Mouse (Mus musculus) liver, embryonic 15.5 days (tissue): ENCODE data around the gene Sept9. TPM values are rescaled to one million over a fixed set of nuclear protein-coding genes. Genes with fewer than 3 reads are reported as not detected.

Experiments
- ATAC-seq: fragments of 200-750 bp; cut with Nextera tagmentation; 2 replicates; pipeline ENCODE4 v1.8.0; 2017; ENCODE audit warnings: moderate number of reproducible peaks, mild to moderate bottlenecking, moderate library complexity; ENCODE audit not compliant: insufficient read depth
- H3K27ac ChIP-seq: fragments of 300-500 bp; sonication (generic); replicated peaks from 2 replicates; pipeline ENCODE4 v1.5.1; 2015; ENCODE audit warnings: mild to moderate bottlenecking, inconsistent platforms
- H3K27me3 ChIP-seq: fragments of 300-500 bp; sonication (generic); 2 replicates; pipeline ENCODE4 v1.6.1; 2015; ENCODE audit warnings: mild to moderate bottlenecking, inconsistent platforms
- H3K36me3 ChIP-seq: fragments of 300-500 bp; sonication (generic); replicated peaks from 2 replicates; pipeline ENCODE4 v1.6.1; 2015; ENCODE audit warnings: moderate library complexity, mild to moderate bottlenecking, inconsistent platforms
- H3K4me1 ChIP-seq: fragments of 300-500 bp; sonication (generic); replicated peaks from 2 replicates; pipeline ENCODE4 v1.6.1; 2015; ENCODE audit warnings: inconsistent platforms
- H3K4me2 ChIP-seq: fragments of 300-500 bp; sonication (generic); 2 replicates; pipeline ENCODE4 v1.6.1; 2015; ENCODE audit warnings: moderate library complexity, mild to moderate bottlenecking, inconsistent platforms
- H3K4me3 ChIP-seq: fragments of 300-500 bp; sonication (generic); replicated peaks from 2 replicates; pipeline ENCODE4 v1.5.1; 2015; ENCODE audit warnings: mild to moderate bottlenecking, inconsistent platforms
- H3K9ac ChIP-seq: fragments of 300-500 bp; sonication (generic); 2 replicates; pipeline ENCODE4 v1.6.1; 2015; ENCODE audit warnings: moderate library complexity, mild to moderate bottlenecking, inconsistent platforms
- H3K9me3 ChIP-seq: fragments of 300-500 bp; sonication (generic); replicated peaks from 2 replicates; pipeline ENCODE4 v1.6.1; 2016; ENCODE audit warnings: inconsistent platforms
- WGBS: fragments of 180-500 bp; shearing (Covaris S2); methylation state at CpG from one replicate; pipeline ENCODE4 v1.1.7; 2015; ENCODE audit warnings: mixed read lengths; ENCODE audit not compliant: insufficient replicate concordance; 5-methylcytosine and 5-hydroxymethylcytosine counted together
- polyA plus RNA-seq: library from polyadenylated mRNA; unstranded; fragments of >200 nt; fragmentation: Nextera tagmentation; extraction: Ambion mirVana; gene quantifications from 2 replicates; pipeline ENCODE4 v1.2.1, GENCODE M21; 2015

The Sept9 gene
- polyA plus RNA-seq, 1 experiment from 2014 or later = 41.0 TPM

DNA sequence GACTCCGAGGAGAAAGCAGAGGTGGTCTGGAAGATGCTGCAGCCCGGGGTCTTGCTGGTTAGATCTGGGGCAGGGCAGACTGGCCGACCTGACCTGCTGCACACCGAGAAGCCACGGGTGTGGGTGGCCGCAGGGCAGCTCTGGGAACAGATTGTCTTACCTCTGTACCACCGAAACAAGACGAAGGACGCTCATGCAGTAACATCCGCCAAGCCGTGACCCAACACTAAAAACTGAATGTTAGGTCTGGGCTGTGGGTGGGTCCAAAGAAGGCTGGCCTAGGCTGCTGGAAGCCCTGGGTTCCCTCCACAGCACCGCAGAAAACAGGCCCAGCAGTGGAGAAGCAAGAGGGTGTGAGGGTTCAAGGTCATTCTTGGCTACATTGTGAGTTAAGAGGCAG, 38.7 kb upstream of the Sept9 start:
- H3K36me3 ChIP-seq = peaks cover 18% of the 10 kb centered on the region
- ATAC-seq = no peak
- no peak overlapping the region for H3K4me3 ChIP-seq
- no peaks in the 10 kb centered on the region for H3K9me3 ChIP-seq
- H3K27me3 ChIP-seq = 0 out of 2 replicates have a peak, but pooled peaks cover 4% of the 10 kb centered on the region
- no peak overlapping the region for H3K9ac ChIP-seq
- H3K4me1 ChIP-seq = no peaks in the 10 kb centered on the region; the same call in 1 of the 2 replicates
- no peak overlapping the region for H3K4me2 ChIP-seq
- 81% methylated on average over 12 of the region's 12 CpGs for WGBS
- no peak overlapping the region for H3K27ac ChIP-seq

DNA sequence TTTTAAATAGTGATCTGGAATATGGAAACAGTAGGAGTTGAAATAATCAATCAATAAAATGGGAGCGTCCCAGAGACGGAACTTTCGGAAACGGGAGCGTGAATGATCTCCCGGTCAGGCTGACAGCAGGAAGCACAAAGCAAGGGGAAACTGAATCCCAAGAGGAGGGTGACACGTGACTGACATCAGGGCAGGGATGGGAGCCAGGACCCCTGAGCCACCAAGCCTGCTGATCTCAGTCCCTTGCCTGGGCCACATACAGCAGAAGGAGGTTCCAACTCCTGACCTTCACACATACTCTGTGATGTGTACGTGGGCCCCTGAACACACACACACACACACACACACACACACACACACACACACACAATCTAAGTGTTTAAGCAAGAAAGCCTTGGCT, 37.9 kb upstream of the Sept9 start:
- Histone ChIP-seq H3K9ac (no peak overlapping the region), H3K4me1 (no peaks in the 10 kb centered on the region), H3K36me3 (peaks cover 12% of the 10 kb centered on the region), H3K4me2 (no peak overlapping the region), H3K27me3 (0 out of 2 replicates have a peak, but pooled peaks cover 4% of the 10 kb centered on the region), H3K4me3 (no peak overlapping the region), H3K9me3 (no peaks in the 10 kb centered on the region), H3K27ac (no peak overlapping the region)
- ATAC-seq = no peak
- 78% methylated on average over 8 of the region's 8 CpGs for WGBS

DNA sequence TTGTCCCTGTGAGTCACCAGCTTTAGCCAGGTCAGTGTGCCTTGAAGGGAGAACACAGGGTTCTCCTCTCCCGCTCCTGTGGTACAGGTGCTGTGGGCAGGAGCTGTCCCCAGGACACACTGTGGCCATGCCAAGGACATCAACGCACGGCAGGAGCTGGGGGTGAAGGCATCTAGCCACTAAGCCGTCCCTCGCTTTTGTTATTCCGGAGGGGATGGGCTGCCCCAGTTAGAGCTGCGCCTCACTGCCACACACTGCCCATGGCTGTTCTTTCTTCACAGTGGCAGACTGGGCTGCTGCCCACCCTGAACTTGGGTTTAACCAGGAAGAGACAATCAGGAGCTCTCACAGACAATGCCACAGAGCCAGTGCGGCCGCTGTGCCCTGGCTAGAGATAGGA, 36.4 kb upstream of the Sept9 start:
- Histone ChIP-seq H3K4me1 (no peaks in the 10 kb centered on the region), H3K9me3 (no peaks in the 10 kb centered on the region)
- ATAC-seq = no peak

DNA sequence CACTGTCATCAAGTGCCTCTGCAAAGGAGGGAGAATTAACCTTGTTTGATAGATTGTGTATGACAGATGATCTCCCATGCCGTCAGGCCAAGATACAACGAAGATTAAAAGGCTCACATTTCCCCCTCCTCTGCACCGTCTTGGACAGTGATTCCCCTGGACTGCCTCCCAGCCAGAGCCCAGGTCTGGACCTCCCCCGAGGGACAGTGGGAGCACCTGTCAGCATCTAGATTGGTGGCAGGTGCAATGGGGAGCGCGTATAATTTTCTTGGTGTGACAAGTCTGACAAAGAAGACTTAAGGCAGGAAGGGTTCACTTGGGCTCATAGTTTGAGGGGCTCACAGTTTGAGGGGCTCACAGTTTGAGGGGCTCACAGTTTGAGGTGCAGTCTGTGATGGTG, 35.7 kb upstream of the Sept9 start:
- no peak overlapping the region for H3K9ac ChIP-seq
- no peaks in the 10 kb centered on the region for H3K4me1 ChIP-seq
- no peaks in the 10 kb centered on the region for H3K9me3 ChIP-seq
- H3K36me3 ChIP-seq = 0 out of 2 replicates have a peak, but pooled peaks cover 1% of the 10 kb centered on the region
- H3K27ac ChIP-seq = no peak overlapping the region
- no peak for ATAC-seq
- H3K4me2 ChIP-seq = no peak overlapping the region
- 73% methylated on average over 6 of the region's 6 CpGs for WGBS
- 0 out of 2 replicates have a peak, but pooled peaks cover 4% of the 10 kb centered on the region for H3K27me3 ChIP-seq
- H3K4me3 ChIP-seq = no peak overlapping the region

More for the DNA sequence above, 36.4 kb upstream of the Sept9 start:
- Histone ChIP-seq H3K9ac (no peak overlapping the region), H3K4me3 (no peak overlapping the region), H3K27ac (no peak overlapping the region), H3K36me3 (0 out of 2 replicates have a peak, but pooled peaks cover 4% of the 10 kb centered on the region), H3K27me3 (0 out of 2 replicates have a peak, but pooled peaks cover 4% of the 10 kb centered on the region), H3K4me2 (no peak overlapping the region)
- WGBS = 73% methylated on average over 9 of the region's 9 CpGs

DNA sequence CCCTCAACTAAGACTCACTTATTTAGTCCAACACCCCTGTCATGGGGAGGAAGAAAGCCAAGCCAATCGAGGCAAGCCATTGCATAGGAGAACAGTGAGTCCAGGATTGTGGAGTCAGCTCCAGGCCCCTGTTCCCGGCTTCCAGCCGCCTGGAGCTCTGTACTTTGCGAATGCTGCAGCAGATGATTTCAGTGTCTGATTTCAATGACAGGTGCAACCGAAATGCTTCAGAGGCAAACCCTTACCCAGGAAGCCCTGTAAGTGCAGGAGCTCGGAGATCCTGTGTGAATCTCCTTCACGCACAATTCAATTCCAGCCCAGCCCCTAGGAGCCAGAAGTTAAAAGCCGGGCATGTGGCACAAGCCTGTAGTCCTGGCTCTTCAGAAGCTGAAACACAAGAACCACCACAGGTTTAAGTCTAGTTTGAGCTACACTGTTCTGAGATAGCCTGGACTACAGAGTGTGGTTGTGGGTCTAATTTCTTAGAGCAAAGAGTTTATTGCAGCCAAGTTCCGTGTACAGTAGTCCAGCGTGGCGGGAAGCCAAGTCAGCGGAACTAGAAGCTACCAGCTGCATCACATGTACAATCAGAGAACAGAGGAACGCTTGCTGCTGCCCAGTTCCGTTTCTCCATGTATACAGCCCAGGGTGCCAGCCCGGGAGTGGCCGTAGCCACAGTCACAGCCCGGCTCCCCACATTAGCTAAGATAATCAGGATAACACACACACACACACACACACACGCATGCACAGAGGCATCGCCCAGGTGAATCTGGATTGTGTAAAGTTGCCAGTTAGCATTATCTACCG, 31.0 kb upstream of the Sept9 start:
- no peak overlapping the region for H3K4me3 ChIP-seq
- no peak for ATAC-seq
- H3K4me1 ChIP-seq = no peaks in the 10 kb centered on the region
- H3K4me2 ChIP-seq = no peak overlapping the region
- 65% methylated on average over 20 of the region's 20 CpGs for WGBS
- H3K9ac ChIP-seq = no peak overlapping the region
- H3K27ac ChIP-seq = no peak overlapping the region
- H3K27me3 ChIP-seq = no peaks in the 10 kb centered on the region
- no peaks in the 10 kb centered on the region for H3K36me3 ChIP-seq
- H3K9me3 ChIP-seq = no peaks in the 10 kb centered on the region

DNA sequence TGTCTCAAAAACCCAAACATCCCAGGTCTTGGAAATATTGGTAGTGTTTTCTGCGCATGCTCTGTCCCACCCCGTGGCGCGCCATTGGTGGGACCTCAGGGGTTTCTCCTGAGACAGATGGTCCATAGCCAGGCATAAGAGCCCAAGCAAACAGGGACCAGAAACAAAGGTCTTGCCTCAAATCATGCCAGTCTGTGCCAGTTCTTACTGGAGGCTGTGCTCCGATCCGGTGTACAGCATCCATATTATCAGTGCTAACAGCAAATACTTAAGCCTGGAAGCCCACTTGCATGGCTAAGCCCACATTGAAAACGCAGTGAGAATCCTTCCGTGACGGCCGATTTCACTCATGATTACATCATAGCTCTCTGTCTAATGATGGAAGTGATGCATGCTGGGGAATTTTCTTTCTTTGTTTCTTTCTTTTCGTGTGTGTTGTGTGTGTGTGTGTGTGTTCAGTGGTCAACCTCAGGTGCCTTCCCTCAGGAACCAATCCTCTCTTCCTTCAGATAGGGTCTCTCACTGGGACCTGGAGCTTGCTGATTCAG, 30.3 kb upstream of the Sept9 start:
- H3K27ac ChIP-seq = no peak overlapping the region
- no peaks in the 10 kb centered on the region for H3K4me1 ChIP-seq
- H3K4me2 ChIP-seq = no peak overlapping the region
- no peaks in the 10 kb centered on the region for H3K27me3 ChIP-seq
- no peak overlapping the region for H3K9ac ChIP-seq
- H3K9me3 ChIP-seq = no peaks in the 10 kb centered on the region
- H3K36me3 ChIP-seq = no peaks in the 10 kb centered on the region
- 80% methylated on average over 11 of the region's 11 CpGs for WGBS
- H3K4me3 ChIP-seq = no peak overlapping the region
- ATAC-seq = no peak

DNA sequence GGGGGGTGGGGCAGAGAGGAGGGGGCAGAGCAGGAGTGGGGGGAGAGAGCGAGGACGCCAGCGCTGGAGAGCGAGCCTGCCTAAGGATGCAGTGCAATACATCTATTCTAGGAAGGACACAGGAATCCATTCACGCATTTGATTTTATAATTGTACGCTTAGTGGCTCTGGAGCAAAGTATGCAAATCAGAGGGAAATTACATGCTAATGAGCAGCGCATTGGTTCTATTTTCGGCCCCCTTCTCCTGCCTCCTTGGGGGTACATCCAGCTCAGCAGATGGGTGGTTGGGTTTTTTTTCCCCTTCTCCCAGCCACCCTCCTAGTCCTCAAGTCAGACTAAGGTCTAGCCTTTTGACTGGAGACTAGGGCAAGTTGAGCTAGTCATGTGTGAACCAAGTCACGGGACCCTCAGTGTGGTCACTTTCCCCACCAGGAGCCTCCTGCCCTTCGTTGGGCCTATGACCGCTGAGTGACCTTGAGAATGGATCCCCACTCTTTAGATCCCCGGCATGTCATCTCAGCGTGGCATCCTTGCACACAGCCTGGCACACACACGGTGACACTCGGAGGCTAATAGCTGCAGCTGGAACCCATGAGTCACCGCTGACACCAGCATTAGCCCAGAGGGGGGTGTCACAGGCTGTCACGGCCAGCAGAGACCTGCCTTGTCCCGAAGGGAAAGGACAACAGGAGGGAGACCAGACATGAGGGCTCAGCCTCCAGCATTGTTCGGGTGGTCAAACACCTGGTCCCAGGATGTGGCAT, 29.5 kb upstream of the Sept9 start:
- 83% methylated on average over 19 of the region's 19 CpGs for WGBS

DNA sequence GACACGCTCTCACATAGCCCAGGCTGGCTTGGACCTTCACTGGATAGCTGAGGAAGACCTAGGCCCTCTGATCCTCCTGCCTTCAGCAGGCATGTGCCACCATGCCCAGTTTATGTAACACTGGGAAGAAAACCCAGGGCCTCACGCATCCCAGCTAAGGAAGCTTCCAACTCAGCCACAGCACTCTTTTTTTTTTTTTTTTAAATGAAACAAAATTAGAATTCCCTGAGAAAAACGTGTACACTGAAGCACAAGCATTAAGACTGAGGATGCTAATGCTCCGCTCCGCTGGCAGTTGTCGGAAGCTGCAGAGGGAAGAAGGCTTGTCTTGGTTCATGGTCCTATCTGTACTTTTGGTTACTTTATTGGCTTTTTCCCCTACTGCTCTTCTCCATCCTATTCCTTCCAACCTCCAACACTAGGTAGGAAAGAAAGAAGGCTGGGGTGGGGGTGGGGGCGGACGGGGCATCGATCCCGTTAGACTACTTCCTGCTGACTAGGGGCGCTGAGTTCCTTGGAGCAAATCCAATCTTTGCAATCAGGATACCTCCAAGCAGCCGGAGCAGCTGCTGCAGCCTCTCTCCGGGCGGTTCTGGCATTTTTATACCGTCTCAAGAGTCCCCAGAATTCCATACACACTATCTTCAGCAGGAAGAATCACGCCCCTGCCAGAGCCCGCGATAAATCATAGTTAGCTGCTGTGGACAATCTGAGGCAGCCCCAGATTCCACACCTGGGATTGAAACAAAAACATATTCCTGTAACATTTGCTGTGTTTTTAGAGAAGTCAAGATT, 25.2 kb upstream of the Sept9 start:
- Histone ChIP-seq H3K4me1 (peaks cover 7% of the 10 kb centered on the region), H3K27ac (no peak overlapping the region), H3K27me3 (no peaks in the 10 kb centered on the region), H3K9me3 (no peaks in the 10 kb centered on the region), H3K9ac (no peak overlapping the region), H3K4me3 (no peak overlapping the region; the same call in 1 of the 2 replicates), H3K36me3 (no peaks in the 10 kb centered on the region), H3K4me2 (peak overlapping the region; percentile 35; the same call in 1 of the 2 replicates)
- ATAC-seq = no peak
- 47% methylated on average over 18 of the region's 18 CpGs for WGBS

More for the DNA sequence above, 29.5 kb upstream of the Sept9 start:
- Histone ChIP-seq H3K36me3 (no peaks in the 10 kb centered on the region), H3K9me3 (no peaks in the 10 kb centered on the region), H3K4me3 (no peak overlapping the region), H3K9ac (no peak overlapping the region), H3K27ac (no peak overlapping the region), H3K4me1 (peaks cover 2% of the 10 kb centered on the region; the same call in 1 of the 2 replicates), H3K27me3 (no peaks in the 10 kb centered on the region), H3K4me2 (no peak overlapping the region)
- ATAC-seq = no peak

DNA sequence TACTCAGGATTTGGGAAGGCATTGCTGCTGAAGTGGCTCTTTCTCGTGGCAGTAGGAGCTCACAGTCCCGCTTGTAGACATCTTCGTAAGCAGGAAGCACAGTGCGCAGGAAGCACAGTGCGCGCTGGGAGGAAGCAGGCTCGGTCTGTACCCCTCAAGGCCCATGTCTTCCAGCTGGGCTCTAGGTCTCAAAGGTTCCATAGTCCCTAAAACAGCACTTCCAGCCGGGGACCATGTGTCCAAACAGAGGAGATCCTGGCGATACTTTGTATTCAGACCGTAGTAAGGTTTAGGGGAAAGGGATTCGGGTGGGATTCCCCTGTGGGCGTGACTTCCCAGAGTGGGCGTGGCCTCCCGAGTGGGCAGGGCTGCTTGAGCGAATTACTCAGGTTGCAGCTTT, 24.5 kb upstream of the Sept9 start:
- Histone ChIP-seq H3K36me3 (no peaks in the 10 kb centered on the region), H3K27ac (no peak overlapping the region), H3K4me1 (peaks cover 7% of the 10 kb centered on the region), H3K9ac (no peak overlapping the region), H3K4me2 (peak overlapping the region; percentile 35), H3K27me3 (no peaks in the 10 kb centered on the region), H3K9me3 (no peaks in the 10 kb centered on the region), H3K4me3 (peak overlapping the region; percentile 15; the same call in 1 of the 2 replicates)
- WGBS = 21% methylated on average over 15 of the region's 15 CpGs
- no peak for ATAC-seq

DNA sequence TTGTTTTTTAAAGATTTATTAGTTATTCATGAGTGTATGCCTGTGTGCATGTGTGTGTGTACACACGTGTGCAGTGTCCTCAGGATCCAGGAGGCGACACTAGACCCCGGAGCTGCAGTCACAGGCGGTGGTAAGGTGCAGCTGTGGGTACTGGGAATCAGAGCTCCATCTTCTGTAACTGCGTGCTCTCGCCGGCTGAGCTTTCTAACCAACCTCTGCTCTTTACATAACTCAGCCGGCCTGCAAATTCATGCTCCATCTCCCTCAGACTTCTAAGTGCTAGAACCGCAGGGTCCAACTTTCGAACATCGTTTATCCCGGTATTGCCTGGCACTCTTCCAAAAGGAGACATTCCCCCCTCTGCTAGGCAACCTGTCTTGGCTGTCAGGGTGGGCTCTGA, 24.0 kb upstream of the Sept9 start:
- WGBS = 75% methylated on average over 12 of the region's 12 CpGs
- no peak for ATAC-seq
- Histone ChIP-seq H3K9me3 (no peaks in the 10 kb centered on the region), H3K27me3 (no peaks in the 10 kb centered on the region), H3K4me3 (no peak overlapping the region), H3K36me3 (no peaks in the 10 kb centered on the region), H3K9ac (no peak overlapping the region), H3K4me1 (peaks cover 7% of the 10 kb centered on the region), H3K4me2 (no peak overlapping the region), H3K27ac (no peak overlapping the region)
